Mouse (Mus musculus) ovary, postnatal 14 days (tissue): ENCODE data around the gene Il23r.

ENCODE experiments used
- DNase-seq: peaks from one replicate; pipeline ENCODE4 v3.0.0; 2022; ENCODE audit warnings: low spot score

Gene Il23r

DNA sequence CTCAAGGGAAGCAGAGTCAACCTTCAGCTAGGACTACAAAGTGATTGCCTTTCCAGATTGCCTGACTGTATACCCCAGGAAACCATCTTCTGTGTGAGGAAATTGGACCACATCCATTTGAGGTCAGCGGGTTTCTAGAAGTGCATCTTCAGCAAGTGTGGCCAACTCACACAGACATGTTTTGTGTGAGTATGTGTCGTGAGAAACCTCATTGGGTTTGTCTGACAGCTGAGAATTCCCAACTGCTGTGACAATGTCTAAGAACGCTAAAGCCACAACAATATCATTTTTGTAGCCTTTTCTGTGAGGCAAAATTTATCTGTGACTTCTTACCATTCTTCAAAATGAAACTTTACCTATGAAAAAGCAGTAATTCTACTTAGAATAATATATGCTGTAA, 59.8 kb downstream of the Il23r start:
- DNase-seq, result no peak

DNA sequence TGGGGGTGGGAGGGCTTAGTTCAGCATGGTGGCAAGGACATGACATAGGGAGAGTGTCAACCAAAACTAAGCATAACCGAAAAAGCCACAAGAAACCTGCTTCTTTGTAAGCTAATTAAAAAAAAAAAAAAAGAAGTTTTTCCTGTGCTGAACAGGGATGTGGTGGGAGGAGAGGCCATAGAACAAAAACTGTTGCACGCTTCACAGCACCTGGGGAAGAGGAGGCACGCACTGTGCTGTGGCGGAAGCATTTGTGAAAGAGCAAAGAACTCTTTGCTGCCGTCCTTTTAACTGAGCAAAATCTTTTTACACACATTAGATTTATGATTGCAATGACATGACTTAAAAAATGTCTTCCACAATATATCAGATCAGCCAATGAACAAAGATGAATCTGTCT, 69.9 kb downstream of the Il23r start:
- no peak for DNase-seq

DNA sequence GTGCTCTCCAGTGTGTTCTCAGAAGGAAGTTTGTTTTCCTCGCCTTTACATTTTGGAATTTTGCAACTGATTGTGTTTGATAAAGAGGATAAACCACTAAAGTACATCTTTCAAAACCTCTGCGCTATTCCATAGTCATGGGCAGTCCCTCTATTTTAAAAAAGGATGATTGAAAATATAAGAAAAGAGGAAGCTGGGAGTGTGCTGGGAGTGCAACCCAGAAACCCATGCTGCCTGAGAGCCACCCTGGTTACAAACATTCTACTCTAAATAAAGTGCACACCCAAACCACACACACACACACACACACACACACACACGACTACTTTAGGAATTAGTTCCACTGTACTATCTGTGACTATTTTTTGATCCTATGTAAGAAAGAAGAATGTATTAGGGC, 75.1 kb downstream of the Il23r start:
- DNase-seq, result no peak

DNA sequence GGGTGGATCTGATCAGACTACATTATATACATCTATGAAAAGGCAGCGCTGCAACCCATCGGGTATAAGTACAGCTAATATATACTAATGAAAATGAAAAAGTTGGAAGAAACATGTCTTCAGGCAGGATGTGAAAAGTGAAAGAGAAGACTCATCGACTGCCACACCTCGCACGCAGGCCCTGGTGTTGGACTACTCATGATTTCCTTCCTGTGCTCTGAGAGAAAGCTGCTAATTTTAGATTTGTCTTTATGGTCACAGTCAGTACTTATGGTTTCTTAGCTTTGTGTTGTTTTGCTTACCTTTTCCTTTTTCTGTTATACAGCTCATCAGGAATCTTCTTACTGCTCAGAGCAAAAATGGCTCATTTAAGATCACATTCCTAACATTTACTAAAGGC, 76.4 kb downstream of the Il23r start:
- no peak for DNase-seq

DNA sequence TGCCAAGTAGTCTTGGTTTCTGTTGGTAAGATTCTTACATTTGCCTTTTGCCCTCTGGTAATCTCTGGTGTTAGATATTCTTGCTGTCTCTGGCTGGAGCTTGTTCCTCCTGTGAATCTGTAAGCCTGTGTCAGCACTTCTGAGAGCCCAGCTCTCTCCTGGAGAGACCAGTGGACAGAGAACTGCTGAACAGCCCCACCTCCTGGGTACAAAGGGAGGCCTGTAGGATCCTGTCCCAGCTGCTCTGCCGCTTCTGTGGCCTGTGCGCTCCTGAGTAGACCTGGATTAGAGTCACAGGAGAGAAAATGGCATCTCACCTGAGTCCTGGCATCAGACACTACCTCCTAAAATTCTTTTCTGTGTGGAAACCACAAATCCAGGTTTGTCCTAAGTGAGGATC, 78.3 kb downstream of the Il23r start:
- DNase-seq, result no peak

DNA sequence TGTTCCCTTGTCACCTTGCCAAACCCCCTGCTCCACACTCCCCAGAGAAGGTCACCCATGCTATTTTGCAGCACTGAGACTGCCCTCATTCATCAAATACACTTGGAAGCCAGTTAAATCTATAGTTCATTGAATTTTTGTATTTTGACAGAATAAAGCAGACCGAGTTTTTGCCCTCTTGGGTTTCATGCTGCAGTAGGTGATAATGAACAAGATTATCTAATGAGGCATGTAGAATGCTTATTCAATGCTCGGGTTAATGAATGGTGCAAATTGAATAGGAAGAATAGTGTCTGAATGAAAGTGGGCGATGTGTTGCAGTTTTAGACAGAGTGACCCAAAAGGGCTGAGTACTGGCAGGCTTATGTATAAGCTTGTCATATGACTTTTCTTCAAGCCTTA, 86.4 kb downstream of the Il23r start:
- DNase-seq, result no peak

DNA sequence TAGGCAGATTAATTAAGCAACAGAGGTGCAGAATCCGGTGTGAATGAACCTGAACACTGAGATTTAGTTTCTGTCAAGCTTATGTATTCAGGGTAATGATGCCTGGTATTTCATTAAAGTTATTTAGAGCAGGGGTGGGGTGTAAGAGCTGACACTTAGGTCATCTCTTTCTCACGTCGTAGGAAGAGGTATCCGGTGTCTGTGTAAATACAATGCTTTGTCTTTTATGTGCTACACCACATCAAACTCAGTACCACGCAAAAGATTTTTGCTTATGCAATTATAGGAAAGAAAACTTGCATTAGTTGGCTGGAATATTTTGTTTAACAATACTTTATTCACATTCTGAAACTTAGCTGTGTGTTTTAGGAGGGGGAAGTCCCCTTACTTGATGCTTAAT, 92.1 kb downstream of the Il23r start:
- DNase-seq, result no peak

DNA sequence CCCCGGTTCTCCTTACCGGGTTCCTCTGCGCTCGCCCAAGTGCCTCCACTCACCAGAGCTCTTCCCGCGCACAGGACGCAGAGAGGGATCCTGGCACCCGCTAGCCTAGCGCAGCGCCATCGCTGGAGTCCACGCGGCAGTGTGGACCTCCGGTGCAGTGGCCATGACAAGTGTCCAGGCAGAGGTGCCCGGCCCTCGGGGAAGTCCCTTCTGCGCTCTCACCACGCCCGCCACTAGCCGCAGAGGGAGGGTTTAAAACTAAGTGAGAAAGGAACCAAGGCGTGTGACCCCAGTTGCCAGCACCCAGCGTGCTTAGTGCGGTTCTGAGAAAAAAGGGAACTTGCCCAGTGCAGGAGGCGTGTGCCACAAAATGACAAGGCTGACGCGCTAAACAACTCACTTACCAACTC, 115.7 kb downstream of the Il23r start, which contains the start of gene Il12rb2:
Gene Il12rb2 (minus strand): TSS at position 207 of the 410 bp plus-strand sequence.
- DNase-seq, result peak; percentile 1
